Mouse (Mus musculus) left cerebral cortex, postnatal 10 days (tissue): ENCODE measurements around the gene Rnf121. TPM values are rescaled to one million over a fixed set of nuclear protein-coding genes. Genes with fewer than 3 reads are reported as not detected.
A peak's percentile ranks its signal among the peaks of the same experiment; 100 is the strongest.
"Not testable (repeated sequence)": the region's sequence is repeated elsewhere in the genome, so short reads cannot be mapped to it uniquely, and the experiment has no call there.

Source experiments
- DNase-seq, 2 experiments: peaks; one replicate each; pipeline ENCODE4 v3.0.0; 2021 to 2022; ENCODE audit warnings: low spot score in 2 of 2, mixed read lengths in 1 of 2; ENCODE audit errors: extremely low spot score in 1 of 2
- intact Hi-C: fragments of 180-260 bp; cut with DNase I; formaldehyde crosslinking; loops from one replicate; pipeline ENCODE4 v1.15.1; 2025
- total RNA-seq, 2 experiments: library from RNA; stranded (reverse); gene quantifications; 2 replicates each; pipeline ENCODE4 v1.2.3; 2021

The Rnf121 gene
- total RNA-seq, 2 experiments from 2014 or later = 39.1 to 44.4 TPM

GRCm38 (mm10) chr7:102078517-102078916 lies 13.2 kb upstream of the Rnf121 start:
- intact Hi-C loops = loop anchor here (2.0 to 10.0 kb wide), 3 partner anchors 80 to 424 kb away; no protein-coding TSS in a partner anchor
- DNase-seq = peak in 1 of 2 experiments; percentile 29

- DNase-seq = no peak
- intact Hi-C loops = loop anchor here (5.0 to 10.0 kb wide), 2 partner anchors 160 to 422 kb away; no protein-coding TSS in a partner anchor
Observed at GRCm38 (mm10) chr7:102076714-102077296, 11.5 kb upstream of the Rnf121 start.

GRCm38 (mm10) chr7:102066363-102066762 lies 1.1 kb upstream of the Rnf121 start:
- intact Hi-C loops = loop anchor here (5.0 kb wide), 1 partner anchor 54 kb away; no protein-coding TSS in a partner anchor
- no peak for DNase-seq

GRCm38 (mm10) chr7:102064655-102065045 lies 619 bp downstream of the Rnf121 start:
- intact Hi-C loops = loop anchor here (5.0 kb wide), 1 partner anchor 52 kb away; no protein-coding TSS in a partner anchor
- peak in 1 of 2 experiments; percentile 13 for DNase-seq

- DNase-seq = no peak
- intact Hi-C loops = no loop called here
Observed at GRCm38 (mm10) chr7:102063891-102064290, 1.4 kb downstream of the Rnf121 start.

- intact Hi-C loops = no loop called here
- no peak for DNase-seq
Observed at GRCm38 (mm10) chr7:102062203-102062602, 3.1 kb downstream of the Rnf121 start.

GRCm38 (mm10) chr7:102061353-102061752 lies 3.9 kb downstream of the Rnf121 start:
- no peak for DNase-seq
- intact Hi-C loops = no loop called here

- intact Hi-C loops, DNase-seq: not testable (repeated sequence)
Observed at GRCm38 (mm10) chr7:102048524-102048923, 16.7 kb downstream of the Rnf121 start.

- no peak for DNase-seq
- intact Hi-C loops = no loop called here
Observed at GRCm38 (mm10) chr7:102042314-102042713, 23.0 kb downstream of the Rnf121 start.

- intact Hi-C loops = no loop called here
- DNase-seq = no peak
Observed at GRCm38 (mm10) chr7:102037318-102037717, 28.0 kb downstream of the Rnf121 start.

GRCm38 (mm10) chr7:102035534-102035933 lies 29.7 kb downstream of the Rnf121 start:
- no peak for DNase-seq
- intact Hi-C loops = no loop called here

- no peak for DNase-seq
- intact Hi-C loops = no loop called here
Observed at GRCm38 (mm10) chr7:102034904-102035303, 30.4 kb downstream of the Rnf121 start.

- intact Hi-C loops = no loop called here
- no peak for DNase-seq
Observed at GRCm38 (mm10) chr7:102025187-102026119, 39.8 kb downstream of the Rnf121 start.

- intact Hi-C loops = no loop called here
- DNase-seq = no peak
Observed at GRCm38 (mm10) chr7:102023821-102024220, 41.4 kb downstream of the Rnf121 start.

GRCm38 (mm10) chr7:102020934-102021333 lies 44.3 kb downstream of the Rnf121 start:
- intact Hi-C loops, DNase-seq: not testable (repeated sequence)

GRCm38 (mm10) chr7:102019362-102019761 lies 45.9 kb downstream of the Rnf121 start:
- intact Hi-C loops = no loop called here
- no peak for DNase-seq

GRCm38 (mm10) chr7:102018590-102018989 lies 46.7 kb downstream of the Rnf121 start, which contains the start of gene Il18bp:
Il18bp (minus strand) TSS chr7:102018690.
- DNase-seq = no peak
- intact Hi-C loops = no loop called here

- intact Hi-C loops = no loop called here
Observed at GRCm38 (mm10) chr7:102018034-102018433, 47.2 kb downstream of the Rnf121 start.

GRCm38 (mm10) chr7:102017452-102017851 lies 47.8 kb downstream of the Rnf121 start:
- intact Hi-C loops = no loop called here

More at GRCm38 (mm10) chr7:102018034-102018433, 47.2 kb downstream of the Rnf121 start:
- no peak for DNase-seq

GRCm38 (mm10) chr7:102016936-102017335 lies 48.3 kb downstream of the Rnf121 start:
- intact Hi-C loops = no loop called here
- no peak for DNase-seq

More at GRCm38 (mm10) chr7:102017452-102017851, 47.8 kb downstream of the Rnf121 start:
- no peak for DNase-seq
